Mouse (Mus musculus) liver, adult 2 months (tissue): ENCODE results near the gene Brd4. TPM values are rescaled to one million over a fixed set of nuclear protein-coding genes. Genes with fewer than 3 reads are reported as not detected.

ENCODE experiments used
- DNase-seq: peaks from one replicate; pipeline ENCODE4 v3.0.0-alpha.2; 2011; ENCODE audit warnings: low read depth, low spot score; ENCODE audit errors: extremely low read depth
- H3K27ac ChIP-seq: fragments of 200-500 bp; replicated peaks from 2 replicates; pipeline ENCODE4 v1.5.1; 2012; ENCODE audit warnings: low read depth, mild to moderate bottlenecking, control low read depth, inconsistent platforms, low read length; ENCODE audit not compliant: insufficient read depth
- H3K27me3 ChIP-seq: fragments of 200-500 bp; 2 replicates; pipeline ENCODE4 v1.6.1; 2012; ENCODE audit warnings: mild to moderate bottlenecking, moderate library complexity, low read length, inconsistent platforms; ENCODE audit not compliant: control insufficient read depth, insufficient read depth
- H3K36me3 ChIP-seq: fragments of 200-500 bp; 2 replicates; pipeline ENCODE4 v1.6.1; 2012; ENCODE audit warnings: low read length, inconsistent platforms; ENCODE audit not compliant: control insufficient read depth, insufficient read depth
- H3K4me1 ChIP-seq: fragments of 200-500 bp; 2 replicates; pipeline ENCODE4 v1.6.1; 2011; ENCODE audit warnings: low read length; ENCODE audit not compliant: control insufficient read depth, insufficient read depth
- H3K4me3 ChIP-seq: fragments of 200-500 bp; 2 replicates; pipeline ENCODE4 v1.5.1; 2011; ENCODE audit warnings: low read depth, mild to moderate bottlenecking, control low read depth, low read length, moderate library complexity; ENCODE audit not compliant: insufficient read depth
- H3K79me2 ChIP-seq: fragments of 200-500 bp; 2 replicates; pipeline ENCODE4 v1.6.1; 2012; ENCODE audit warnings: inconsistent platforms, mild to moderate bottlenecking, low read length, moderate library complexity; ENCODE audit not compliant: control insufficient read depth, insufficient read depth
- H3K9ac ChIP-seq: fragments of 200-500 bp; 2 replicates; pipeline ENCODE4 v1.6.1; 2012; ENCODE audit warnings: low read depth, mild to moderate bottlenecking, control low read depth, inconsistent platforms, low read length
- CTCF ChIP-seq: fragments of 200-500 bp; IDR thresholded peaks from 2 replicates; pipeline ENCODE4 v1.5.1; 2011; ENCODE audit warnings: low read depth, low read length, control low read depth
- POLR2A ChIP-seq: fragments of 200-500 bp; IDR thresholded peaks from 2 replicates; pipeline ENCODE4 v1.6.1; 2011; ENCODE audit warnings: low read length, control low read depth; ENCODE audit not compliant: insufficient read depth; ENCODE audit errors: extremely low read depth
- WGBS: fragments of 180-500 bp; shearing (Covaris S2); methylation state at CpG from one replicate; pipeline ENCODE4 v1.1.7; 2018; 5-methylcytosine and 5-hydroxymethylcytosine counted together
- polyA plus RNA-seq: library from polyadenylated mRNA; depleted of rRNA; stranded (reverse); fragments of >200 nt; gene quantifications from 2 replicates; pipeline ENCODE4 v1.2.3, GENCODE M21; 2012
- total RNA-seq: library from RNA; depleted of rRNA; stranded (reverse); fragments of >200 nt; gene quantifications from 2 replicates; pipeline ENCODE4 v1.2.3, GENCODE M21; 2014

Brd4 gene
- total and polyA plus RNA-seq, 2 experiments, result 10.5 to 18.4 TPM

DNA sequence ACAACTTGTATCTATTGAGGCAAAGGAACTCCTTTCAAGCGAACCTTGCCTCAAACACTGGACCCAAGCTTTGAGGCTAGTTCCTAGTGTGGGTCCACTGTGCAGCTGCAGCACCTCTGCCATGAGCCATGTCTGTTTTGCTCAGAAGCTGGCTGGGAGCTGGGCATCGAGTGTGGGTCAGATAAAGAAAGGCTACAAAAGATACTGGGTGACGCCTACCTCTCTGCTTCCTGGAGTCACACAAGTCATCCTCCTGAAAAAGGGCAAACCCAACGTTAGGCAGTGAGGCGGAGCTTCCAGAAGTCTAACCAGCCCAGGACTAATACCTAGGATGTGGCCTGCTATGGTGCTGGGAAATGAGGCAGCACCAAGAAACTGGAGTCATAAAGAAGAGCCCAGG lies 29.4 kb upstream of the Brd4 start:
- DNase-seq, result no peak
- Histone ChIP-seq H3K4me1 (no peaks in the 10 kb centered on the region), H3K79me2 (peaks cover 10% of the 10 kb centered on the region; the same call in 1 of the 2 replicates), H3K36me3 (peaks cover 81% of the 10 kb centered on the region), H3K27me3 (no peaks in the 10 kb centered on the region), H3K4me3 (no peak overlapping the region), H3K9ac (no peak overlapping the region), H3K27ac (no peak overlapping the region)
- TF ChIP-seq POLR2A (no peak), CTCF (no peak)
- WGBS, result 77% methylated on average over 5 of the region's 5 CpGs

DNA sequence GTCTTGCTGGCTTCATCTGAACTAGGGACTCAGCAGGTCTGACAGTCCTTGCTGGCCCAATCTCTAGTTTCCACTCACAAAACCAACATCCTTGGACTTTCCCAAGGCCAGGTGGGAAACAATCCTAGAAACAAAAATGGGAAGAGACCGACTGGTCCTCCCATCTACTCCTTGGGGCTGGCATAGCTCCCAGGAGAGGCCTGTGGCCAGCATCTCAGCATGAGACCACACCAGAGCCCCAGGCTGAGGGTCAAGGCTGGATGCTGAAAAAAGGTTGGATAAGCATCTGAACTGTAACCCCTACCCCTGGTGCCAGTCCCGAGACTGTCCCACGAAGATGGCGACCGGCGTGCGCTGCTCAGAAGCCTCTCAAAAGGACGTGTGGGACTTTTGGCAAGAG lies 28.3 kb upstream of the Brd4 start:
- WGBS, result 95% methylated on average over 8 of the region's 8 CpGs
- DNase-seq, result no peak
- Histone ChIP-seq H3K27me3 (no peaks in the 10 kb centered on the region), H3K27ac (no peak overlapping the region), H3K79me2 (peaks cover 6% of the 10 kb centered on the region; the same call in 1 of the 2 replicates), H3K9ac (no peak overlapping the region), H3K36me3 (peaks cover 90% of the 10 kb centered on the region), H3K4me3 (no peak overlapping the region), H3K4me1 (no peaks in the 10 kb centered on the region)
- TF ChIP-seq CTCF (no peak), POLR2A (no peak)

DNA sequence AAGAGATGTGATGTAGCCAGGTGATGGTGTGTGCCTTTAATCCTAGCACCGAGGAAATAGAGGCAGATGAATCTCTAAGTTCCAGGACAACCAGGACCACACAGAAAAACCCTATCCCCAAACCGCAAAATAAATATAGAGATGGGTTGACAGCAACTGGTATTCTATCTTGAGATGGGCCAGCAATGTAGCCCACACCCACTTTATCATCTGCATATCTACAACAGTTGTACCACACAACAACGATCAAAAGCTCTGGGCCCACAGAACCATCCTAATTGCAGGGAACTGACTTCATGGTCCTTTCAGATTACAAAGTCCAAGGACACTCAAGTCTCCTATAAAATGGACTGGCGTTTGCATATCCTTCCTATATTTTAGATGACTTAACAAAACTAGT lies 23.4 kb upstream of the Brd4 start:
- TF ChIP-seq CTCF (no peak), POLR2A (no peak)
- Histone ChIP-seq H3K9ac (no peak overlapping the region), H3K4me3 (no peak overlapping the region), H3K79me2 (no peaks in the 10 kb centered on the region), H3K27me3 (no peaks in the 10 kb centered on the region), H3K27ac (no peak overlapping the region), H3K4me1 (no peaks in the 10 kb centered on the region), H3K36me3 (peaks cover 81% of the 10 kb centered on the region)
- WGBS, result 85% methylated on average over 4 of the region's 4 CpGs
- no peak for DNase-seq

DNA sequence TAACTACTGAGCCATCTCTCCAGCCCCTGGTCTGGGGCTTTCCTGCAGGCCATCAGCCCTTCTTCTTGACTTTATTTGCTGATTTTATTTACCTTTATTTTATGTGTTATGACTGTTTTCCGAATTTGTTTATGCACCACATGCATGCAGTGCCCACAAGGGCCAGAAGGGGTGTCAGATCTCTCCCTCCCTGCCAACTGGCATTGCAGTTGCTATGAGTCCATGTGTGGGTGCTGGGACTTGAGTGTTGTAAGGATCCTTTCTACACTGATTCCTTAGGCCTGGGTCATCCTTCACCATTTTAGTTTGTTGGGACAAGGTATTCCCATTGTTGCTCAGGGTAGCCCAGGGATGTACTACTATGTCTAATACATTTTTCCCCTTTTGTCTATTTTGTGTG lies 13.6 kb upstream of the Brd4 start:
- Histone ChIP-seq H3K79me2 (no peaks in the 10 kb centered on the region), H3K27me3 (no peaks in the 10 kb centered on the region), H3K27ac (no peak overlapping the region), H3K9ac (no peak overlapping the region), H3K4me1 (no peaks in the 10 kb centered on the region), H3K4me3 (no peak overlapping the region), H3K36me3 (no peaks in the 10 kb centered on the region)
- WGBS, result 94% methylated on average over 1 of the region's 1 CpGs
- TF ChIP-seq CTCF, result peak; percentile 20; the same call in 1 of the 2 replicates
- no peak for TF ChIP-seq POLR2A
- no peak for DNase-seq

DNA sequence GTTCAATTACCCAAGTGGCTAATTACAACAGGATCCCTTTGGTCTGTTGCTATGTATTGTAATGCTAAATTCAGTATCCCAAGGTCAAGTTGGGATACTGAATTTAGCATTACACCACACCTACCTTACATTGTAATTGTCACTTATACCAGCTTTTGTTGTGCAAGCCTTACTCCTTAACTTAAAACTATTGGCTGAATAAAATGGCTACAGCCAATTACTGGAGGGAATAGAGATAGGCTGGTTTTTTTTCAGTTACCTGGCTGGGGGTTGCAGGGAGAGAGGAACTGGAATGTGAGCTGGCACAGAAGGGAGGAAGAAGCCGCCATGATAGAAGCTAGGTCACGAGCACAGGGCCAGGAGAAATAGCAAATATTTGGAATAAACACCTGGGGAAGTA lies 11.4 kb upstream of the Brd4 start:
- Histone ChIP-seq H3K9ac (no peak overlapping the region), H3K27me3 (no peaks in the 10 kb centered on the region), H3K4me3 (no peak overlapping the region), H3K79me2 (no peaks in the 10 kb centered on the region), H3K36me3 (no peaks in the 10 kb centered on the region), H3K27ac (no peak overlapping the region), H3K4me1 (no peaks in the 10 kb centered on the region)
- TF ChIP-seq POLR2A (no peak), CTCF (no peak)
- 26% methylated on average over 2 of the region's 2 CpGs for WGBS
- no peak for DNase-seq

DNA sequence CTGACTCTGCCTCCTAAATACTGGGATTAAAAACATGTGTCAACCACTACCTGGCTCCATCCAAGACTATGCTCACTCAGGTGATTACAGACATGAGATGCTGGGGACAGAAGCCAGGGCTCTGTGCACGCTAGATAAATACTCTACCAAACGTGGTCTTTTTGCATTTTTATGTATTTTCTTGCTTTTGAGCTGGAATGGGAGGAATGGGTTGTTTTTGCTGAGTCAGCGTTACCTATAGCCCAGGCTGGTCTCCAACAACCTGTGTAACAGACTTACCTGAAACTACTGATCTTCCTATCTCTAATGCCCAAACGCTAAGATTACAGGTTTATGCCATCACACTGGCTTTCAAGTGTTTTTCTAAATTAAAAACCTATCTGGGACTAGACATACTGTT lies 10.6 kb upstream of the Brd4 start:
- no peaks in the 10 kb centered on the region for H3K4me1 ChIP-seq
- no peaks in the 10 kb centered on the region for H3K36me3 ChIP-seq
- no peaks in the 10 kb centered on the region for H3K79me2 ChIP-seq
- no peak for DNase-seq
- no peak overlapping the region for H3K9ac ChIP-seq
- H3K27me3 ChIP-seq, result no peaks in the 10 kb centered on the region
- 83% methylated on average over 4 of the region's 4 CpGs for WGBS
- H3K27ac ChIP-seq, result no peak overlapping the region
- no peak for TF ChIP-seq POLR2A
- TF ChIP-seq CTCF, result no peak
- H3K4me3 ChIP-seq, result no peak overlapping the region
